Mouse (Mus musculus) neural tube, embryonic 11.5 days (tissue): ENCODE measurements around the gene Usp34. TPM values are rescaled to one million over a fixed set of nuclear protein-coding genes. Genes with fewer than 3 reads are reported as not detected.
"Not testable (repeated sequence)": the region's sequence is repeated elsewhere in the genome, so short reads cannot be mapped to it uniquely, and the experiment has no call there.

ENCODE experiments used
- ATAC-seq: fragments of 200-750 bp; cut with Nextera tagmentation; 2 replicates; pipeline ENCODE4 v1.8.0; 2017; ENCODE audit warnings: moderate number of reproducible peaks, mild to moderate bottlenecking, moderate TSS enrichment, moderate library complexity; ENCODE audit not compliant: insufficient read depth, low FRiP score, low TSS enrichment
- DNase-seq: peaks from one replicate; pipeline ENCODE4 v3.0.0-alpha.2; 2015; ENCODE audit warnings: low spot score
- H3K27ac ChIP-seq: fragments of 300-500 bp; sonication (generic); 2 replicates; pipeline ENCODE4 v1.5.1; 2014; ENCODE audit warnings: low read depth, mild to moderate bottlenecking, low read length
- H3K27me3 ChIP-seq: fragments of 300-500 bp; sonication (generic); 2 replicates; pipeline ENCODE4 v1.6.1; 2014; ENCODE audit warnings: mild to moderate bottlenecking, low read length, mixed read lengths; ENCODE audit not compliant: control insufficient read depth, insufficient read depth
- H3K36me3 ChIP-seq: fragments of 300-500 bp; sonication (generic); 2 replicates; pipeline ENCODE4 v1.6.1; 2014; ENCODE audit warnings: mild to moderate bottlenecking, low read length, moderate library complexity, mixed read lengths; ENCODE audit not compliant: control insufficient read depth, insufficient read depth
- H3K4me1 ChIP-seq: fragments of 300-500 bp; sonication (generic); 2 replicates; pipeline ENCODE4 v1.6.1; 2014; ENCODE audit warnings: low read length, mixed read lengths; ENCODE audit not compliant: control insufficient read depth, insufficient read depth
- H3K4me2 ChIP-seq: fragments of 300-500 bp; sonication (generic); 2 replicates; pipeline ENCODE4 v1.6.1; 2014; ENCODE audit warnings: low read depth, mild to moderate bottlenecking, moderate library complexity
- H3K4me3 ChIP-seq: fragments of 300-500 bp; sonication (generic); 2 replicates; pipeline ENCODE4 v1.5.1; 2014; ENCODE audit warnings: low read depth, low read length
- H3K9ac ChIP-seq: fragments of 300-500 bp; sonication (generic); 2 replicates; pipeline ENCODE4 v1.6.1; 2014; ENCODE audit warnings: mild to moderate bottlenecking, low read length
- H3K9me3 ChIP-seq: fragments of 300-500 bp; sonication (generic); 2 replicates; pipeline ENCODE4 v1.6.1; 2016; ENCODE audit warnings: low read length; ENCODE audit not compliant: control insufficient read depth
- WGBS: fragments of 180-500 bp; shearing (Covaris S2); extraction: QIAGEN DNeasy Blood & Tissue Kit; methylation state at CpG from one replicate; pipeline ENCODE4 v1.1.7; 2014; 5-methylcytosine and 5-hydroxymethylcytosine counted together
- polyA plus RNA-seq: library from polyadenylated mRNA; unstranded; fragments of >200 nt; fragmentation: Nextera tagmentation; extraction: Ambion mirVana; gene quantifications from 2 replicates; pipeline ENCODE4 v1.2.1, GENCODE M21; 2014

The Usp34 gene
- polyA plus RNA-seq, 1 experiment from 2014 or later = 31.5 TPM

DNA sequence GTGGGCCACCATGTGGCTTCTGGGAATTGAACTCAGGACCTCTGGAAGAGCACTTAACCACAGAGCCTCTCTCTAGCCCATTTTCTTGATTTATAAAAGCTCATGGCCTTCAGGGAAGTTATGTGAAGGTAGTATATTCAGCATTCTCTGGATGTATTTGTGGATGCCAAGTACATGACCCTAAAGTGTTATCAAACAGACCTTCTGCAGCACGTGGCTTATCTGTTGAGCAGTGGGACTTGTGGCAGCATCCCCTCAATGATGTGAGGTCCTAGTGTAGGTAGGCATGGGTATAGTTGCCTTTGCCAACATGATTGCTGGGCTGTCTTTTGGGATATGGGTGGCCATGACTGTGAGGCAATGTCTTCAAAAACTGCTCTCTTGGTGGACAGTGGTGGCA is 6.8 kb downstream of the Usp34 start:
- no peak for DNase-seq
- H3K4me2 ChIP-seq = no peak overlapping the region
- no peak overlapping the region for H3K4me3 ChIP-seq
- no peaks in the 10 kb centered on the region for H3K4me1 ChIP-seq
- 88% methylated on average over 1 of the region's 1 CpGs for WGBS
- H3K27ac ChIP-seq = no peak overlapping the region
- no peak overlapping the region for H3K9ac ChIP-seq
- no peaks in the 10 kb centered on the region for H3K9me3 ChIP-seq
- H3K36me3 ChIP-seq = no peaks in the 10 kb centered on the region
- H3K27me3 ChIP-seq = no peaks in the 10 kb centered on the region
- ATAC-seq = no peak

- Histone ChIP-seq H3K27ac (no peak overlapping the region), H3K4me2 (no peak overlapping the region), H3K9me3 (no peaks in the 10 kb centered on the region), H3K4me3 (no peak overlapping the region), H3K27me3 (no peaks in the 10 kb centered on the region), H3K9ac (no peak overlapping the region), H3K4me1 (no peaks in the 10 kb centered on the region), H3K36me3 (no peaks in the 10 kb centered on the region)
- ATAC-seq = no peak
- 96% methylated on average over 2 of the region's 2 CpGs for WGBS
- no peak for DNase-seq
These were observed 22.7 kb downstream of the Usp34 start for GRCm38 (mm10) chr11:23329413-23329812.

GRCm38 (mm10) chr11:23332136-23332535 is 25.4 kb downstream of the Usp34 start:
- Histone ChIP-seq H3K9ac (no peak overlapping the region), H3K36me3 (no peaks in the 10 kb centered on the region), H3K4me1 (no peaks in the 10 kb centered on the region), H3K4me2 (no peak overlapping the region), H3K27ac (no peak overlapping the region), H3K27me3 (no peaks in the 10 kb centered on the region), H3K9me3 (no peaks in the 10 kb centered on the region), H3K4me3 (no peak overlapping the region)
- no peak for DNase-seq
- ATAC-seq = no peak
- 95% methylated on average over 3 of the region's 3 CpGs for WGBS

DNA sequence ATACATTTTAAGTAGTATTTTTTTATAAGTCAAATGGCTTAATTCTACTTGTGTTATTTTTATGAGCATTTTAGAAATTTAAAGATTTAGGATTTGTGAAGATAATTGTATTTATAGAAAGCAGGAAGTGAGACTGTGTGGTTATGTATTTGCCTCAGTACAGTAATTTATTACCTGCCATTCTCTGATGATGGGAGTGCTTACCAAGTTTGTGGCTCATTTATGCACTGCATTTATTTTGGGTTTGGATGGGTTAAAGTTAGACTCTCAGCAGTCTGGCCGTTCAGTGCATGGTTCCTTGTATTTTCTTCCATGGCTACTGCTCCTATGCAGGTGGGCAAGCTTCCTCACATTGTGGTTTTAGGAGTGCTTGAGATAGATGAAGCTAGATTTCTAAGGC is 28.5 kb downstream of the Usp34 start:
- no peak overlapping the region for H3K9ac ChIP-seq
- WGBS = 77% methylated on average over 1 of the region's 1 CpGs
- H3K36me3 ChIP-seq = no peaks in the 10 kb centered on the region
- no peaks in the 10 kb centered on the region for H3K9me3 ChIP-seq
- no peaks in the 10 kb centered on the region for H3K27me3 ChIP-seq
- DNase-seq (no peak), ATAC-seq (no peak)
- H3K27ac ChIP-seq = no peak overlapping the region
- H3K4me1 ChIP-seq = no peaks in the 10 kb centered on the region
- H3K4me3 ChIP-seq = no peak overlapping the region
- no peak overlapping the region for H3K4me2 ChIP-seq

DNA sequence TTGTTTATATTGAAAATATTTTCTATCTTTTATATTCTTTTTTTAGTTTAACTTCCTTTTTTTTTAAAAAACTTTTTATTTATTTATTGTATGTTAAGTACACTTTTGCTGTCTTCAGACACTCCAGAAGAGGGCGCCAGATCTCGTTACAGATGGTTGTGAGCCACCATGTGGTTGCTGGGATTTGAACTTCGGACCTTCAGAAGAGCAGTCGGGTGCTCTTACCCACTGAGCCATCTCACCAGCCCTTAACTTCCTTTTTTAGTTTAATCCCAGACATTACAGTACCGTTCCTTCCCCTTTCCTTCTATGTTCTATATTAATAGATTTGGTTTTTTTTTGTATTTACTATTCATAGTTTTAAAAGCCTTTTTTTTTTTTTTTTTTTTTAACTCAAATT is 50.5 kb downstream of the Usp34 start:
- 78% methylated on average over 5 of the region's 5 CpGs for WGBS
- not testable (repeated sequence) for H3K4me1 ChIP-seq, H3K9me3 ChIP-seq, H3K4me3 ChIP-seq, H3K27me3 ChIP-seq, ATAC-seq, H3K36me3 ChIP-seq, H3K27ac ChIP-seq, DNase-seq, H3K9ac ChIP-seq, H3K4me2 ChIP-seq

- H3K4me3 ChIP-seq, H3K4me2 ChIP-seq, H3K27ac ChIP-seq, DNase-seq, H3K9ac ChIP-seq, H3K4me1 ChIP-seq, H3K36me3 ChIP-seq, H3K9me3 ChIP-seq, ATAC-seq, H3K27me3 ChIP-seq: not testable (repeated sequence)
- 85% methylated on average over 1 of the region's 1 CpGs for WGBS
These were observed 53.1 kb downstream of the Usp34 start for GRCm38 (mm10) chr11:23359687-23360235.

GRCm38 (mm10) chr11:23362305-23362704 is 55.6 kb downstream of the Usp34 start:
- no peaks in the 10 kb centered on the region; the same call in 1 of the 2 replicates for H3K36me3 ChIP-seq
- H3K4me3 ChIP-seq = no peak overlapping the region
- no peak overlapping the region for H3K4me2 ChIP-seq
- DNase-seq (no peak), ATAC-seq (no peak)
- H3K9me3 ChIP-seq = no peaks in the 10 kb centered on the region
- H3K9ac ChIP-seq = no peak overlapping the region
- no peak overlapping the region for H3K27ac ChIP-seq
- H3K27me3 ChIP-seq = no peaks in the 10 kb centered on the region
- H3K4me1 ChIP-seq = no peaks in the 10 kb centered on the region

GRCm38 (mm10) chr11:23364348-23364747 is 57.7 kb downstream of the Usp34 start:
- no peaks in the 10 kb centered on the region for H3K9me3 ChIP-seq
- H3K4me3 ChIP-seq = no peak overlapping the region
- no peaks in the 10 kb centered on the region; the same call in 1 of the 2 replicates for H3K36me3 ChIP-seq
- no peak overlapping the region for H3K9ac ChIP-seq
- ATAC-seq = no peak
- no peak overlapping the region for H3K4me2 ChIP-seq
- H3K27ac ChIP-seq = no peak overlapping the region
- H3K27me3 ChIP-seq = no peaks in the 10 kb centered on the region
- no peak for DNase-seq
- WGBS = 92% methylated on average over 3 of the region's 3 CpGs
- H3K4me1 ChIP-seq = no peaks in the 10 kb centered on the region

DNA sequence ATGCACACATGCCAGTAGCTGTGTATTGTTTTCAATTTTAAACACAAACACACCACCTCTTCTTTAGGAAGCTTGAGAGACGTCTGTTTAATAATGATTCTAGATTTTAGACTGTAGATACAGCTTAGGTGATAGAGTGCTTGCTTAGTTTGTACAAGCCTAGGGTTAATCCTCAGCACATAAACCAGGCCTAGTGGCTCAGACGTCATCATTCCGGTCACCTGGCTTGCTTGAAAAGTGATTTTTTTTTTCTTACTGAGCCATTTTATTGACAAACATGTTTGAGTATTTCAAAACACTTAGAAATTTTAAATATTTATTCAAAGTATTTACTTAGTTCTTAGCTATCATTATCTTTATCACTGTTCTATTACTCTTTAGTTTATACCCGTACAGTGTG is 65.3 kb downstream of the Usp34 start:
- Histone ChIP-seq H3K9ac (no peak overlapping the region), H3K36me3 (peaks cover 2% of the 10 kb centered on the region), H3K9me3 (no peaks in the 10 kb centered on the region), H3K27me3 (no peaks in the 10 kb centered on the region), H3K4me1 (no peaks in the 10 kb centered on the region), H3K27ac (no peak overlapping the region), H3K4me2 (no peak overlapping the region), H3K4me3 (no peak overlapping the region)
- WGBS = 92% methylated on average over 4 of the region's 4 CpGs
- no peak for DNase-seq
- no peak for ATAC-seq
